Mouse (Mus musculus): ENCODE data around the gene Rras. TPM values are rescaled to one million over a fixed set of nuclear protein-coding genes. Genes with fewer than 3 reads are reported as not detected.

Gene Rras
- polyA plus RNA-seq, 1 experiment, result 414 TPM

GRCm38 (mm10) chr7:45025601-45026220 lies 8.0 kb downstream of the Rras start:
- no peak for DNase-seq (ENCODE audit: low spot score)

DNA sequence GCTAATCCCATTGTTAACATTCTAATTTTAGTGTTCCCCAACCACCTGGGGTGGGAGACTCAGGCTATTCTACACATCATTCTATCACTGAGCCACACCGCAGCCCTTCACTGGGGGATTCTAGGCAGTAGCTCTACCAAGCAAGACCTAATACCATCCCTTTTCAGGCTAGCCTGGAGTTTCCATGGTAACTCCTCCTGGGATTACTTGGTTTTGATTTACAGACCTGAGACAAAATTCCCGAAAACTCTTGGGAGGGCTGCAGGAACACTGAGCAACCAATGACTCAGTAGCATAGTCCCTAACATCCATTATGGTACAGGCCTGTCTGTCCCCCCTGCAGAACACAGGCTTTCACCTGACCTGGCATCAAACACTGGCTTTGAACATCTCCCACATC lies 8.5 kb downstream of the Rras start:
- no peak for DNase-seq (ENCODE audit: low spot score)

GRCm38 (mm10) chr7:45027761-45028160 lies 10.0 kb downstream of the Rras start:
- DNase-seq (ENCODE audit: low spot score), result no peak

DNA sequence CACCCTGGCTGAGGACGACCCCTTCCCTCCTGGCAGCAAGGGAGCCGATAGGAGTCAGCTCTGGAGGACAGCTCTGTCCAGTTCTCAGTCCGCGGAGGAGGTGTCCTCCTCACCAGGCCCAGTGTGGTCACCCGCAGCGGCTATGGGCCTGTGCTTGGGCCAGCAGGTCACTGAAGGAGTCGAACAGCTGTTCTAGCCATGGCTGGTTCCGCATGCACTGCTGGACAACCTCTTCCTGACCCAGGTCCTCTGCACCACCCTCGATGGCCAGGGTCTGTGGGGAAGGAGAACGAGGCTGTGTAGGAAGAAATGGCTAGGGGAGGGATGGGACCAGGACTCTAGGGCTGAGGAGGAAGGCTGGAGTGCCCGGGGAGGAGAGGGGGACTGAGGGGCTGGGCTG lies 10.6 kb downstream of the Rras start:
- no peak for DNase-seq (ENCODE audit: low spot score)

DNA sequence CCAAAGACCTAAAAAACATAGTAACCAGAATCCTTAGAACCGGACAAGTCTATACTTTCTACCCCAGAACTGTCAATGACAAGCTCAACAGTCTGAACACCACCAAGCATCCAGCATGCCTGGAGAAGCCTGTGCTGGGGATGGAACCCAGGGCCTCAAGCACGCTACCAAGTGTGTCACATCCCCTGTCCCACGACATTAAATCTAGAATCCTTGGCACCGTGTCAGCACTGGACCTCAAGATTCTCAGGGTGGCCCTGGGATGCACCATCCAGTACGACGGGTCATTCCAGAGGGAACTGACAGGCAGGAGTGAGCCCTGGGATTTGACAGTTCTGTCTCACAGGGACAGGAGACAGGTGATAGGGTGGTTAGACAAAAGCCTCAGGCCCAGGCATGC lies 12.2 kb downstream of the Rras start:
- DNase-seq (ENCODE audit: low spot score), result no peak

GRCm38 (mm10) chr7:45030857-45031256 lies 13.1 kb downstream of the Rras start:
- no peak for DNase-seq (ENCODE audit: low spot score)

DNA sequence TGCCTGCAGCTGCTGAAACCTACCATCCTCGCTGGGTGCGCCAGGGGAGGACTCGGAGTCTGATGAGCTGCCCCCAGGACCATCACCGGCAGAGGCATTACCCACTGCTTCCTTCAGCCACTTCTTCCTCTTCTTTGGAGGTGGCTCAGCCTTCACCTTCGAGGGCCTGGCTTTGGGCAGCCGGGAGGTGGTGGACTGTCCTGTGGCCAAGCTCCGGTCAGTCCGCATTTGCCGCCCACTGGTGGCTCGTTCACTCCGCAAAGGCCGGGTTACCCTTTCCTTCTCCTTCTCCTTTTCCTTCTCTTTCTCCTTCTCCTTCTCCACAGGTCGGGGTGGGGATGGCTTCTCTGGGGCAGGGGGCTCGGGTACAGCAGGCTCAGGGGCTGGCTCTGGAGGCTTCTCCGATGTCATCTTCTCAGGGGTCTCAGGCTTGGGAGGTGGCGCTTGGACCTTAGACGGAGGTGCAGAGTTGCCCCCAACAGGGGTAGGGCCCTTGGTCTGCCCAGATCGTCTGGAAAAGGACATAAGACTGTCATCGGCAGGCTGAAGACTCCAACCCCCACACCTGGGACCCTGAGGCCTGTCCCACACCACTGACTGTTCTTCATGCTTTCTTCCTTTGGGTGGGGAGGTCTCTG lies 16.1 kb downstream of the Rras start:
- DNase-seq (ENCODE audit: low spot score), result peak; percentile 18

GRCm38 (mm10) chr7:45035631-45036030 lies 17.9 kb downstream of the Rras start:
- no peak for DNase-seq (ENCODE audit: low spot score)

DNA sequence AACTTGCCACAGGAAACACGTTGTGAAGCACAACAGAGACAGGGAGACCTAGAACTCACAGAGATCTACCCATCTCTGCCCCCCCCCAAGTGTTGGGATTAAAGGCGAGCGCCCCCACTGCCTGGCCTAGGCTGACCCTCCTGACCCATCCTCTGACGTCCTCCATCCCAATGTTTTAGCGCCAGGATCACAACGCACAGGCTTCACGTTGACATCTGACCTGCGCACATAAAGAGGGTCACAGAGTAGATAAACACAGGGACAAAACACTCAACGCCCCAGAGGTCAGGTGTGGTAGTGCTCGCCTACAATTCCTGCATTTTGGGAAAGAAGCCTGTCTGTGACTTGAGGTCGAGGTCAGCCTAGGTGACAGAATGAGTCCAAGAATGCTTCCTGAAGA lies 18.9 kb downstream of the Rras start:
- DNase-seq (ENCODE audit: low spot score), result no peak

DNA sequence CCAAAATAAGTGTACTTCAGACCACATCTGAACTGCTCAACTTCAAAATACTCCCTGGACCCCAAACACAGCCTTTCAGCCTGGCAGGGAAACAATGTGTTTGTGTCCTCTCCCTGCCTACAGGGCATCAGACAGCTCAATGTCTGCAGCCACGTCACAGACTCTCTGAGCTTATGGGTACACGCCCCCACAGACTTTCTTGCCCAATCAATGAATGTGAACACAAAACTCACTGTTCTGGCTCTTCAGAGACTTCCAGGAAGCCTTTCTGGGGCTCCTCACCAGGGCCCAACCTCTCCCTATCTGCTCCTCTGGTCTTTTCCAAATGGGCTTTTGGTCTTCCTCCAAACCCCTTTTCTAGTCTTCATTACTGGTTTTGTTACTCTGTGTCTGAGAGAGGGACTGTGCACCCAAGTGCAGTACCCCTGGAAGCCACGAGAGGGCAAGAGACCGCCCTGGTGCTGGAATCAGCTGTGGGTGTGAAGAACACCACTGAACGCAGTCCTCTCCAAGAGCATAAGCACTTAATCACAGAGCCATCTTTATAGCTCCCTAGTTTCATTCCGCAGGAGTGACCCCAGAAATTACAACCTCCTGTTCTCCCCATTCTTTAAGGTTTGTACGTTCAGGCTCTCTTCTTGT lies 20.1 kb downstream of the Rras start:
- no peak for DNase-seq (ENCODE audit: low spot score)

DNA sequence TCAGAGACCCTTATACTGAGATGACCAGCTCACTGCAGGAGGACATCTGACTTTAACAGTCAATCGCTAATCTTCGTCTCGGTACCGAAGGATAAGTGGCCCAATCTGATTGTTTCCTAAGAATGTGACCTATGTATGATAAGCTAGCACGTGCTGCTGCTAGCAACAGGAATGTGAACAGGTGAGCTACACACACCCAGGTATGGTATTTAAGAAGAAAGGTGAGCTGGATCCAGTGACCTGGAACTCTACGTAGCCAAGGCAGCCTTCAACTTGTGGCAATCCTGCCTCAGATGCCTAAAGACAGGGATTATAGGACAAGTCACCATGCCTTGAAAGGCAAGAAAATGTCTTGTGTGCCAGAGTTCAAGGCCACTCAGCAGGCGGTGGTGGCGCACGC lies 20.6 kb downstream of the Rras start:
- no peak for DNase-seq (ENCODE audit: low spot score)

GRCm38 (mm10) chr7:45040851-45041250 lies 23.1 kb downstream of the Rras start:
- DNase-seq (ENCODE audit: low spot score), result no peak

GRCm38 (mm10) chr7:45043307-45043706 lies 25.5 kb downstream of the Rras start:
- DNase-seq (ENCODE audit: low spot score), result no peak

DNA sequence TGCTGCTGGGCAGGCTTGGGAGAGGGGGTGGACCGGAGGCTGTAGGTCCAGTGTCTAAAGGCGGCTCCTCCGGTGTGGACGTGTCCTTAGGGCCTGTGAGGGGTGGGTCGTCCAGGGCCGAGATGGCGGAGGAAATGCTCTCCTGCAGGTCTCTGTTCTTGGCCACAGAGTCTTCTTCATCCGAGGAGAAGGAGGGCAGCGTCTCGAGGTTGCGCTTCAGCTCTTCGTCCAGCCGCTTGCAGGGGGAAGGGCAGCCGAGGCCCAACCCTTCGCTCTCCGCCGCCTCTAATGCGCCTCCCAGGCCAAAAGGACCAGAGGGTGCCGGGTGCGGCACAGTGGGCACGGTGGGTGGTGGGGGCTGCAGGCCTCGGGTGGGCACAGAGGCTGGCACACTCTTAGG lies 28.0 kb downstream of the Rras start:
- no peak for DNase-seq (ENCODE audit: low spot score)

GRCm38 (mm10) chr7:45046853-45047350 lies 29.1 kb downstream of the Rras start:
- no peak for DNase-seq (ENCODE audit: low spot score)

- DNase-seq (ENCODE audit: low spot score), result no peak
Observed at GRCm38 (mm10) chr7:45047491-45047890, 29.7 kb downstream of the Rras start.

DNA sequence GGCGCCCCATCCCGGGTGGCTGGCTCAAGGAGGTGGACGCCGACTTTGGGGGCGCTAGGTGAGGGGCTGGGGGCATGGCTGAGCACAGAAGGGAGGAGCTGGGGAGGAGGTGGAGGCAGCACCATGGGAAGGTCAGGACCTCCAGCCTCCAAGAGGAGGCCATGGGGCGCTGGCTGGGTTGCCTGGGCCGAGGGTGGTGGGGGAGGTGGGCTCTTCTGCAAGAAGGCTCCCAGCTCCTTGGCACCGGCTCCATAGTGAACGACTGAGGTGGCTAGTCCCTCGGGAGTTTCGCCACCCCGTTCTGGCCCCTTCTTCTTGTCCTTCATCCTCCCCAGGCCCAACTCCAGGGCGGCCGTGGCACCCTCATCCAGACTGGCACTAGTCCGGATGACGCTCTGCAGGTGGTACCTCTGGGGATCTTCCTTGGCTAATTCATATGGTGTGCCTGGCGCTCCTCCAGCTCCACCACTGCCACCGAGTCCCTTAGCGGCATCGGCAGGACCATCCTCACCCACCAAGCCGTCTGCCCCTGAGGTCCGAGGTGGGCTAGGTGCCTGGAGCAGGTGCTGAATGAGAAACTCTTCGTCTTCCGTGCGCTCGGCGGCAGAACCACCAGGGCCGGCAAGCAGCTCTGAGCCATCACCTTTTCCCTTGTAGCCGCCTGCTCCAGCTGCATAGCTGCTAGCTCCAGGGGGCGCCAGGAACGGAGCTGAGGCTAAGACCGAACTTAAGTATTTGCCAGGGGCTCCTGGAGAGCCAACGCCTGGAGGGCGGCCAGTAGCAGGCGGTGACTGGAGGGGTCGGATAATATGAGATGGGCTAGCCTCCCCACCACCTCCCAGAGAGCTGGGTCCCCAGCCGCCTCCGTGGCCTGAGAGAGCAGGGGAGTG lies 30.5 kb downstream of the Rras start:
- no peak for DNase-seq (ENCODE audit: low spot score)

DNA sequence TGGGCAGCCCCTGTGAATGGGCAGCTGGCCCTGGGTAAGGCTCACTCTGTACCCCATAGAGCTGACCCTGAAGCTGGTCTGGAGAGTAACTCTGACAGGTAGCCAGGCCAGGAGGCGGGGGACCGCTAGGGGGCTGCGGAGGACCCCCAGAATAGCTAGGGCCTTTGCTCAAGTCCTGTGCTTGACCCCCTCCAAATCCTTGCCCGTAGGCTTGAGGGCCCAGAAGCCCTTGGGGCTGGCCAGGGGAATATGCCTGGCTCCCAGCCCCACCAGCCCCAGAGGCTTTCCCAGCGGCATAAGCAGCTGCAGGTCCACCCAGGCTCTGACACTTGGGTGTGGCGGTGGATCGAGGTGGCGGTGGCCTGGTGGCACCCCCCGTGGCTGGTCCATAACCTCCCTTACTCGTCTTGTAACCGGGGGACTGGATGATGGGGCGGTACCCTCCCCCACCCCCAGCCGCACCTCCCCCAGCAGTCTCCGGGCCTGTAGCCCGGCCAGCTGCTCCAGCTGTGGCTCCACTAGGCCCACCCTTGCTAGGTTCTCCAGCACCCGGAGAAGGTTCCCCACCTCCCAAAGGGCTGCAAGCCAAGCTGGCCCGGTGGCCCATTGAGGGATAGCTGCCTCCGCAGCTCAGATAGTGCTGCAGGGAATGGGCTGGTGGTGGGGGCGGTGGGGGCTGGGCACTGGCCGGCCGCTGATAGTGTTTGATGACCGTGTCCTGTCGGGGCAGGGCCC lies 31.3 kb downstream of the Rras start:
- DNase-seq (ENCODE audit: low spot score), result no peak

GRCm38 (mm10) chr7:45050945-45051600 lies 33.3 kb downstream of the Rras start:
- DNase-seq (ENCODE audit: low spot score), result no peak

- no peak for DNase-seq (ENCODE audit: low spot score)
Observed at GRCm38 (mm10) chr7:45051601-45051974, 33.8 kb downstream of the Rras start.

Measured in urinary bladder, adult 2 months (tissue).